ENCODE assay signal across 15 mouse cellular contexts in the genomic region with DNA sequence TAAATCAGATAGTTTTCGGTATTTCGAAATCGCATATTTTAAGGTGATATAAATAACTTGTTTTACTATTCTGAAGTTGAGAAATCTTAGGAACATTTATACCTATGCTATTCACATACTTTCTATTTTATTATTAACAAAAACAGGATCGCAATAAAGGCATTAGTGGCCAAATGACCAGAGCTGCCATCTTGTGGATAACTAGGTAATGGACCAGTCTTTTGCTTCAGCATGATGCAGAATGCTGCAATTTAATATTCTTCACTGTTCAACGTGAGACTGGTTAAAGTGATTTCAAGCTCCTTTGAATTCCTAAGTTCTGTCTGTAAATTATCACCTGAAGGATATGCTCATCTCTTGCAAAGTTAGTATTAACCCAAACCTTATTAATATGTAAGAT.
DNase-seq lines count a peak whose midpoint lies in the region; ATAC-seq and TF ChIP-seq lines count a peak whose summit lies in the region.
"Had no signal": no experiment of that assay in that cellular context is flagged by ENCODE, and none has a peak within 500 bp of the region (broad histone marks: within the 10 kb centered on the region; RNA-seq: fewer than 3 reads in every experiment).

No protein-coding gene starts in this region.

- no peaks in the 10 kb centered on the region for H3K9me3 ChIP-seq in forebrain, postnatal 0 days (ENCODE audit: low read length)
- H3K9me3 ChIP-seq in forebrain, embryonic 11.5 days (ENCODE audit: control insufficient read depth, low read length), result no peaks in the 10 kb centered on the region
- H3K9me3 ChIP-seq in lung, embryonic 14.5 days (ENCODE audit: low read depth, low read length), result no peaks in the 10 kb centered on the region
- no peaks in the 10 kb centered on the region for H3K9me3 ChIP-seq in hindbrain, postnatal 0 days (ENCODE audit: low read length)
- H3K9me3 ChIP-seq: embryonic facial prominence, embryonic 15.5 days; liver, embryonic 12.5 days had no signal

- POLR2A ChIA-PET in Patski (lab: Charles Lee), result no interaction called here

- H3K27me3 ChIP-seq in forebrain, postnatal 0 days (ENCODE audit: insufficient read depth, low read length), result no peaks in the 10 kb centered on the region
- no peaks in the 10 kb centered on the region for H3K27me3 ChIP-seq in forebrain, embryonic 11.5 days (ENCODE audit: control insufficient read depth, insufficient read depth, low read length)
- no peaks in the 10 kb centered on the region for H3K27me3 ChIP-seq in lung, embryonic 14.5 days (ENCODE audit: insufficient read depth, low read length)
- peaks cover 7% of the 10 kb centered on the region for H3K27me3 ChIP-seq in Patski
- H3K27me3 ChIP-seq in hindbrain, postnatal 0 days (ENCODE audit: insufficient read depth, low read length), result no peaks in the 10 kb centered on the region
- H3K27me3 ChIP-seq: embryonic facial prominence, embryonic 15.5 days; liver, embryonic 12.5 days had no signal

- CTCF ChIA-PET in Patski (lab: Charles Lee), result no interaction called here

- H3K4me2 ChIP-seq in forebrain, postnatal 0 days (ENCODE audit: low read depth), result no peak overlapping the region
- no peak overlapping the region for H3K4me2 ChIP-seq in forebrain, embryonic 11.5 days (ENCODE audit: low read depth, low read length, severe bottlenecking)
- H3K4me2 ChIP-seq in lung, embryonic 14.5 days, result no peak overlapping the region
- H3K4me2 ChIP-seq in hindbrain, postnatal 0 days (ENCODE audit: low read depth, low read length), result no peak overlapping the region
- H3K4me2 ChIP-seq: embryonic facial prominence, embryonic 15.5 days; liver, embryonic 12.5 days had no signal

- ATAC-seq in forebrain, postnatal 0 days, result no peak
- no peak for ATAC-seq in forebrain, embryonic 11.5 days (replicated peaks; ENCODE audit: low FRiP score)
- ATAC-seq in lung, embryonic 14.5 days (ENCODE audit: insufficient read depth), result no peak
- no peak for ATAC-seq in Patski
- no peak for ATAC-seq in hindbrain, postnatal 0 days
- ATAC-seq: liver, embryonic 12.5 days had no signal

- H3K4me3 ChIP-seq in forebrain, postnatal 0 days (ENCODE audit: low read depth, low read length), result no peak overlapping the region
- H3K4me3 ChIP-seq in forebrain, embryonic 11.5 days (ENCODE audit: low read depth, low read length), result no peak overlapping the region
- H3K4me3 ChIP-seq in lung, embryonic 14.5 days (ENCODE audit: low read depth, low read length), result no peak overlapping the region
- H3K4me3 ChIP-seq in hindbrain, postnatal 0 days (ENCODE audit: low read length), result no peak overlapping the region
- H3K4me3 ChIP-seq: embryonic facial prominence, embryonic 15.5 days; liver, embryonic 12.5 days had no signal

- in situ Hi-C loops in Patski (cut with MboI; ENCODE audit: low pct_unique_long_range_greater_than_20kb), result no loop called here

- 68% methylated on average over 5 of the region's 5 CpGs for WGBS in forebrain, postnatal 0 days
- WGBS in forebrain, embryonic 11.5 days, result 79% methylated on average over 5 of the region's 5 CpGs
- 70% methylated on average over 5 of the region's 5 CpGs for WGBS in lung, embryonic 14.5 days
- 63% methylated on average over 5 of the region's 5 CpGs for WGBS in hindbrain, postnatal 0 days

- H3K4me1 ChIP-seq in forebrain, postnatal 0 days (ENCODE audit: insufficient read depth), result no peaks in the 10 kb centered on the region; the same call in 1 of the 2 replicates
- no peaks in the 10 kb centered on the region for H3K4me1 ChIP-seq in forebrain, embryonic 11.5 days (replicated peaks; ENCODE audit: control insufficient read depth, insufficient read depth, low read length)
- H3K4me1 ChIP-seq in lung, embryonic 14.5 days (ENCODE audit: insufficient read depth), result no peaks in the 10 kb centered on the region
- no peaks in the 10 kb centered on the region for H3K4me1 ChIP-seq in hindbrain, postnatal 0 days (ENCODE audit: insufficient read depth, low read length)
- H3K4me1 ChIP-seq: embryonic facial prominence, embryonic 15.5 days; liver, embryonic 12.5 days had no signal

- DNase-seq in forebrain, postnatal 0 days, result peak; percentile 37
- DNase-seq in forebrain, embryonic 11.5 days (ENCODE audit: low spot score), result no peak
- DNase-seq in lung, embryonic 14.5 days, result peak; percentile 49
- DNase-seq in lung, adult 18-20 months, result no peak
- DNase-seq in Patski (ENCODE audit: low read depth, low spot score), result no peak
- DNase-seq in hindbrain, postnatal 0 days (ENCODE audit: low spot score), result peak; percentile 65
- DNase-seq in urinary bladder, adult 2 months (ENCODE audit: low spot score), result no peak
- DNase-seq: adrenal gland, postnatal 10 days; cerebellum, adult 11 months; heart, postnatal 14 days; kidney, adult 18-20 months; right cerebral cortex, postnatal 4 days; thymus, postnatal 36 days had no signal

- H3K9ac ChIP-seq in forebrain, postnatal 0 days, result no peak overlapping the region
- H3K9ac ChIP-seq in forebrain, embryonic 11.5 days (ENCODE audit: low read length), result no peak overlapping the region
- H3K9ac ChIP-seq in lung, embryonic 14.5 days, result no peak overlapping the region
- no peak overlapping the region for H3K9ac ChIP-seq in hindbrain, postnatal 0 days (replicated peaks; ENCODE audit: low read length)
- H3K9ac ChIP-seq: embryonic facial prominence, embryonic 15.5 days; liver, embryonic 12.5 days had no signal

- no peaks in the 10 kb centered on the region for H3K36me3 ChIP-seq in forebrain, postnatal 0 days (ENCODE audit: insufficient read depth)
- no peaks in the 10 kb centered on the region for H3K36me3 ChIP-seq in forebrain, embryonic 11.5 days (ENCODE audit: control insufficient read depth, insufficient read depth, low read length)
- no peaks in the 10 kb centered on the region for H3K36me3 ChIP-seq in lung, embryonic 14.5 days (ENCODE audit: insufficient read depth)
- H3K36me3 ChIP-seq in hindbrain, postnatal 0 days (ENCODE audit: insufficient read depth, low read length), result no peaks in the 10 kb centered on the region
- H3K36me3 ChIP-seq: embryonic facial prominence, embryonic 15.5 days; liver, embryonic 12.5 days had no signal

- no peak overlapping the region for H3K27ac ChIP-seq in forebrain, postnatal 0 days (ENCODE audit: low read depth, low read length)
- no peak overlapping the region for H3K27ac ChIP-seq in forebrain, embryonic 11.5 days (ENCODE audit: low read depth, low read length)
- no peak overlapping the region for H3K27ac ChIP-seq in lung, embryonic 14.5 days (ENCODE audit: low read depth)
- no peak overlapping the region for H3K27ac ChIP-seq in hindbrain, postnatal 0 days
- H3K27ac ChIP-seq: embryonic facial prominence, embryonic 15.5 days; liver, embryonic 12.5 days had no signal

- TF ChIP-seq CTCF in forebrain, postnatal 0 days (IDR thresholded peaks at IDR 0.05; ENCODE audit: low read depth), result peak; percentile 57
- TF ChIP-seq CTCF in lung, embryonic 14.5 days (IDR thresholded peaks at IDR 0.05; ENCODE audit: low read depth), result peak; percentile 38
- peak; percentile 38 for TF ChIP-seq CTCF in Patski (IDR thresholded peaks at IDR 0.05)
- TF ChIP-seq CTCF in hindbrain, postnatal 0 days (IDR thresholded peaks at IDR 0.05; ENCODE audit: low read depth), result peak; percentile 69

Comparison
In these comparisons a context has a peak if more than half of its experiments do, and no peak if none do; other contexts are left out.
1. DNase-seq: peak in forebrain, postnatal 0 days (single experiment), lung, embryonic 14.5 days (single experiment) and hindbrain, postnatal 0 days (single experiment); none in forebrain, embryonic 11.5 days (single experiment), lung, adult 18-20 months (0 of 2), Patski (single experiment) and urinary bladder, adult 2 months (single experiment).
2. Peak in every context shown above with its lines, with median percentiles within 50 percentile points of each other: CTCF ChIP-seq.